Mouse (Mus musculus): ENCODE measurements around the gene Agap2.

- TF ChIP-seq CTCF (IDR thresholded peaks at IDR 0.05) = no peak
- TF ChIP-seq EP300 (IDR thresholded peaks at IDR 0.05) = no peak
Observed at GRCm38 (mm10) chr10:127101151-127101550, 26.1 kb downstream of the Agap2 start.

Measured in lung, postnatal 0 days (tissue).